Mouse (Mus musculus): ENCODE measurements at regions not wholly inside any gene's neighbourhood (a gene's known extent, or its start where the extent isn't known, plus 50 kb on each side); places are given as distances from the start of the nearest gene placed in this dataset.

GRCm38 (mm10) chr15:62575791-62576190 is 1269.2 kb downstream of the Gsdmc2 start:
- no peaks in the 10 kb centered on the region for H3K79me2 ChIP-seq (replicated peaks; ENCODE audit: control insufficient read depth, insufficient read depth, low read length)
- no peak for TF ChIP-seq EP300 (IDR thresholded peaks at IDR 0.05; ENCODE audit: insufficient read depth, low read depth, low read length)
- no peak for TF ChIP-seq POLR2A (IDR thresholded peaks at IDR 0.05; ENCODE audit: insufficient read depth, low read depth, low read length)
- TF ChIP-seq CTCF (IDR thresholded peaks at IDR 0.05): no peak
- H3K27ac ChIP-seq: no peak overlapping the region
- no peaks in the 10 kb centered on the region for H3K4me1 ChIP-seq (ENCODE audit: control insufficient read depth, insufficient read depth, low read length)
- intact Hi-C loops (cut with DNase I): no loop called here
- 94% methylated on average over 2 of the region's 2 CpGs for WGBS
- no peaks in the 10 kb centered on the region for H3K36me3 ChIP-seq (ENCODE audit: control insufficient read depth, insufficient read depth, low read length)
- DNase-seq: no peak
- no peak overlapping the region for H3K9ac ChIP-seq (ENCODE audit: low read depth, low read length)
- no peaks in the 10 kb centered on the region for H3K27me3 ChIP-seq (ENCODE audit: control insufficient read depth, insufficient read depth, low read length)
- no peak overlapping the region for H3K4me3 ChIP-seq

GRCm38 (mm10) chr15:62571803-62572202 is 1273.2 kb downstream of the Gsdmc2 start:
- Histone ChIP-seq H3K79me2 (replicated peaks; ENCODE audit: control insufficient read depth, insufficient read depth, low read length) (no peaks in the 10 kb centered on the region), H3K27me3 (ENCODE audit: control insufficient read depth, insufficient read depth, low read length) (no peaks in the 10 kb centered on the region), H3K36me3 (ENCODE audit: control insufficient read depth, insufficient read depth, low read length) (no peaks in the 10 kb centered on the region), H3K9ac (ENCODE audit: low read depth, low read length) (no peak overlapping the region), H3K4me1 (ENCODE audit: control insufficient read depth, insufficient read depth, low read length) (no peaks in the 10 kb centered on the region), H3K27ac (no peak overlapping the region), H3K4me3 (no peak overlapping the region)
- TF ChIP-seq POLR2A (IDR thresholded peaks at IDR 0.05; ENCODE audit: insufficient read depth, low read depth, low read length) (no peak), CTCF (IDR thresholded peaks at IDR 0.05) (no peak), EP300 (IDR thresholded peaks at IDR 0.05; ENCODE audit: insufficient read depth, low read depth, low read length) (no peak)
- intact Hi-C loops (cut with DNase I): no loop called here
- WGBS: 66% methylated on average over 7 of the region's 7 CpGs
- DNase-seq: peak in 1 of 2 experiments; percentile 21

DNA sequence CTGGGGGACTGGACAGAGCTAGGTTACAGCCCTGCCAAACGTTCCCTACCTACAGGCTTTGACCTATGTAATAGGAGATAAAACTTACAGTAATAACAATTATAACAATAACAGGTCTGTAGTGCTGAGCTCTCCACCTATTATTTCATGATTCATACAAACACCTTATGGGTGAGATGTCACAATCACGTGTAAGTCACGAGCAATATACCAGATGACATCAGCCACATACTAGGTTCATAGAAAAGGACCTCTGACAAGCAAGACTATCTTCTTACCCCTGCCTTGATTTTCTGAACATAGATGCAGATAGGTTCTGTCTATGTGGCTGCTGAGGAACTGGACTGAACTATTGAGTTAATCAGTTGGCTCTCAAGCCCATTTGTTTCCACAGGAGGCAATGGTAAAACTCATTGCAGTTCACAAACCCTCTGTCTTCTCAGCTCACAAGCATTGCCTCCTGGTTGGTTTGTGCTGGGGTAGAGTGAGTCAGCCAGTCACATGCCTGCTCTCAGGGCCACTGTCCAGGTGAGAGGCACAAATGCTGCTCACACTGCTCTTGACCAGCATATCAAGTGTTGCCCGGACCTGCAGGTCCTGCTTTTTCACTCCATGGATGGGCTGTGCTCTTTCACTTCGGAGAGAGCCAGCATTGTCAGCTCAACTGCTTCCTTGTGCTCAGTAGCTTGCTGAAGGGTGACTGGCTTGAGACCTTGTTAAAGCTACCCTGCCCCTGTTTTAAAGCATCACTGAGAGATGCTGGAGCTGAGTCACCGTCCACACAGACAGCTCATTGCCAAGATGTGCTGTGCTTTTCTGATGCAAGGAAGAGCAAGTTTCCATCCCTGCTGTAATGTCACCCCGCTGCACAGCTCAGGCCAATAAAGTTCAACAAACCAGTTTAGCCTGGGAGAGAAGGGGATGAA is 1275.9 kb downstream of the Gsdmc2 start:
- no peak overlapping the region for H3K9ac ChIP-seq (ENCODE audit: low read depth, low read length)
- WGBS: 72% methylated on average over 7 of the region's 7 CpGs
- intact Hi-C loops (cut with DNase I): no loop called here
- H3K27me3 ChIP-seq (ENCODE audit: control insufficient read depth, insufficient read depth, low read length): no peaks in the 10 kb centered on the region
- no peak for DNase-seq
- no peaks in the 10 kb centered on the region for H3K79me2 ChIP-seq (replicated peaks; ENCODE audit: control insufficient read depth, insufficient read depth, low read length)
- H3K4me1 ChIP-seq (ENCODE audit: control insufficient read depth, insufficient read depth, low read length): no peaks in the 10 kb centered on the region
- no peaks in the 10 kb centered on the region for H3K36me3 ChIP-seq (ENCODE audit: control insufficient read depth, insufficient read depth, low read length)
- no peak overlapping the region for H3K27ac ChIP-seq
- no peak overlapping the region for H3K4me3 ChIP-seq
- TF ChIP-seq CTCF (IDR thresholded peaks at IDR 0.05) (no peak), EP300 (IDR thresholded peaks at IDR 0.05; ENCODE audit: insufficient read depth, low read depth, low read length) (no peak), POLR2A (IDR thresholded peaks at IDR 0.05; ENCODE audit: insufficient read depth, low read depth, low read length) (no peak)

DNA sequence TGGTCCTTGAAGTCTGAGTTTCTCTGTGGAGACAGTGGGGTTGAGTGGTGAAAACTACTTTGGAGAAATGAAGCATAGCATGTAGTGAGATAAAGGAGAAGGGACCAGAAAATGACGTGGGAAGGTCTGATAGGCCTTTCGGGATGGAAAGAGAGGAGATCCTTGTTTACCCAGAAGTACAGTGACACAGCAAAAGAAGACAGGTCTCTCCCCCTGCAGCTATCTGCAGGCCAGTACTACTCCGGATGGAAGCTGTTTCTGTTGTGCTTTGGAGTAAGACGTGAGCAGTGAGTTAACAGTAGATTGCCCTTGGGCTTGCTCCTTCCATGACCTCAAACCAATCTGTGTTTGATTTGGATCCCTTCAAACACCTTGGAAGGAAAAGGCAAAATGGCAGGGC is 1277.5 kb downstream of the Gsdmc2 start:
- H3K9ac ChIP-seq (ENCODE audit: low read depth, low read length): no peak overlapping the region
- TF ChIP-seq POLR2A (IDR thresholded peaks at IDR 0.05; ENCODE audit: insufficient read depth, low read depth, low read length) (no peak), EP300 (IDR thresholded peaks at IDR 0.05; ENCODE audit: insufficient read depth, low read depth, low read length) (no peak), CTCF (IDR thresholded peaks at IDR 0.05) (no peak)
- no peak overlapping the region for H3K4me3 ChIP-seq
- no peak for DNase-seq
- 68% methylated on average over 4 of the region's 4 CpGs for WGBS
- H3K4me1 ChIP-seq (ENCODE audit: control insufficient read depth, insufficient read depth, low read length): no peaks in the 10 kb centered on the region
- H3K27me3 ChIP-seq (ENCODE audit: control insufficient read depth, insufficient read depth, low read length): no peaks in the 10 kb centered on the region
- no peaks in the 10 kb centered on the region for H3K79me2 ChIP-seq (replicated peaks; ENCODE audit: control insufficient read depth, insufficient read depth, low read length)
- H3K27ac ChIP-seq: no peak overlapping the region
- intact Hi-C loops (cut with DNase I): no loop called here
- no peaks in the 10 kb centered on the region for H3K36me3 ChIP-seq (ENCODE audit: control insufficient read depth, insufficient read depth, low read length)

GRCm38 (mm10) chr15:62566106-62566511 is 1278.9 kb downstream of the Gsdmc2 start:
- intact Hi-C loops (cut with DNase I): no loop called here
- Histone ChIP-seq H3K27me3 (ENCODE audit: control insufficient read depth, insufficient read depth, low read length) (no peaks in the 10 kb centered on the region), H3K9ac (ENCODE audit: low read depth, low read length) (no peak overlapping the region), H3K4me3 (no peak overlapping the region), H3K27ac (no peak overlapping the region), H3K36me3 (ENCODE audit: control insufficient read depth, insufficient read depth, low read length) (no peaks in the 10 kb centered on the region), H3K79me2 (replicated peaks; ENCODE audit: control insufficient read depth, insufficient read depth, low read length) (no peaks in the 10 kb centered on the region), H3K4me1 (ENCODE audit: control insufficient read depth, insufficient read depth, low read length) (no peaks in the 10 kb centered on the region)
- no peak for TF ChIP-seq EP300 (IDR thresholded peaks at IDR 0.05; ENCODE audit: insufficient read depth, low read depth, low read length)
- TF ChIP-seq POLR2A (IDR thresholded peaks at IDR 0.05; ENCODE audit: insufficient read depth, low read depth, low read length): no peak
- no peak for TF ChIP-seq CTCF (IDR thresholded peaks at IDR 0.05)
- 12% methylated on average over 7 of the region's 7 CpGs for WGBS
- DNase-seq: peak; percentile 29 to 47

GRCm38 (mm10) chr15:62533233-62533632 is 1311.7 kb downstream of the Gsdmc2 start:
- intact Hi-C loops (cut with DNase I): no loop called here
- H3K4me3 ChIP-seq: no peak overlapping the region
- no peak overlapping the region for H3K27ac ChIP-seq
- H3K36me3 ChIP-seq (ENCODE audit: control insufficient read depth, insufficient read depth, low read length): no peaks in the 10 kb centered on the region
- DNase-seq: peak in 1 of 2 experiments; percentile 10
- 51% methylated on average over 2 of the region's 2 CpGs for WGBS
- H3K27me3 ChIP-seq (ENCODE audit: control insufficient read depth, insufficient read depth, low read length): no peaks in the 10 kb centered on the region
- H3K9ac ChIP-seq (ENCODE audit: low read depth, low read length): no peak overlapping the region
- TF ChIP-seq EP300 (IDR thresholded peaks at IDR 0.05; ENCODE audit: insufficient read depth, low read depth, low read length) (no peak), POLR2A (IDR thresholded peaks at IDR 0.05; ENCODE audit: insufficient read depth, low read depth, low read length) (no peak), CTCF (IDR thresholded peaks at IDR 0.05) (no peak)
- no peaks in the 10 kb centered on the region for H3K79me2 ChIP-seq (replicated peaks; ENCODE audit: control insufficient read depth, insufficient read depth, low read length)
- no peaks in the 10 kb centered on the region for H3K4me1 ChIP-seq (ENCODE audit: control insufficient read depth, insufficient read depth, low read length)

Data from heart, adult 2 months (tissue).